Mouse (Mus musculus): ENCODE data around the gene Pnck.

- TF ChIP-seq MAFK (IDR thresholded peaks at IDR 0.05; ENCODE audit: insufficient read depth, low read depth, low read length) (no peak), ZNF384 (IDR thresholded peaks at IDR 0.05; ENCODE audit: low read depth, low read length) (no peak), HCFC1 (IDR thresholded peaks at IDR 0.05; ENCODE audit: borderline replicate concordance, insufficient read depth, low read length) (no peak), ZC3H11A (IDR thresholded peaks at IDR 0.05; ENCODE audit: borderline replicate concordance, low read depth, low read length) (no peak), CHD2 (IDR thresholded peaks at IDR 0.05; ENCODE audit: low read depth, low read length) (no peak)
Measured at GRCm38 (mm10) chrX:73672031-73672431, 12.1 kb upstream of the Pnck start.

Data from ES-E14 (cell line).